Mouse (Mus musculus) kidney, adult 2 months (tissue): ENCODE results near the gene Aldh18a1.

Experiments
- CTCF ChIP-seq: fragments of 200-500 bp; conservative IDR thresholded peaks from 2 replicates; pipeline ENCODE4 v1.5.1; 2011; ENCODE audit warnings: low read depth, mild to moderate bottlenecking, control low read depth, low read length, moderate library complexity, mixed read lengths; ENCODE audit not compliant: insufficient read depth, insufficient read length
- POLR2A ChIP-seq: fragments of 200-500 bp; IDR thresholded peaks from one replicate; pipeline ENCODE4 v1.6.1; 2011; ENCODE audit warnings: low read depth, low read length, control low read depth

GRCm38 (mm10) chr19:40532525-40532924 is 55.7 kb downstream of the Aldh18a1 start:
- TF ChIP-seq CTCF (no peak), POLR2A (no peak)
